Mouse (Mus musculus): ENCODE measurements at regions not wholly inside any gene's neighbourhood (a gene's known extent, or its start where the extent isn't known, plus 50 kb on each side); places are given as distances from the start of the nearest gene placed in this dataset.

DNA sequence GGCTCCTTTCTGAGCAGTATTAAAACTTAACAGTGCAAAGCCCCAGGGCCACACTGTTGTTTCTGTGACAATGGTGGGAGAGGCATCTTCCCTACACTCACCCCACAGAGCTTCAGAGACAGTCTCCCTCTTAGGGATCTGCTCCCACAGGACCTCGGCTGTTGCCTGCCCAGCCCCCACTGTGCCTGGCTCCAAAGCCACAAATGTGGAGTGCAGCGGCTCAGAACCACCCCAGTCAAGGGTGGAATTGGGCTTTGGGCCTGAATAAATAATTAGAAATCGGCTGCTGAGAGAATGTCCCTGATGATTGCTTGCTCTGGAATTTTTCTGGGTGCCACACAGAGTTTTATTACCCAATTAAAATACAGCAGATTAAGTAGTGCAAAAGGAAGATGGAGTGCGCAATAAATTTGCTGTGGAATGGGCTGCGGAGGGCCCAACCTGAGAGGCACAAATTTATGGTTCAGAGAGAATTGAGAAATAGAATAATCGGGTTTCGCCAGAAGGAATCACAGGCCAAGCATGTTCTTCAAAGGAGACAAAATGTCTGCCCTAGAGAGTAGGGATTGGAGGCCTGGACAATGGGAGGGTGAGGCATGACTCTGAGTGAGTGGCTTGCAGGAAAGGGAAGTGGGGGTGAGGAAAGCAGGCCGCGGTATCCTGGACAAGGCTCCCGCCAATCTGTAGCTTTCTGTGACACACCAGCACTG is 56.4 kb downstream of the Cd24a start:
- DNase-seq (ENCODE audit: low spot score in 2 of 2): no peak

DNA sequence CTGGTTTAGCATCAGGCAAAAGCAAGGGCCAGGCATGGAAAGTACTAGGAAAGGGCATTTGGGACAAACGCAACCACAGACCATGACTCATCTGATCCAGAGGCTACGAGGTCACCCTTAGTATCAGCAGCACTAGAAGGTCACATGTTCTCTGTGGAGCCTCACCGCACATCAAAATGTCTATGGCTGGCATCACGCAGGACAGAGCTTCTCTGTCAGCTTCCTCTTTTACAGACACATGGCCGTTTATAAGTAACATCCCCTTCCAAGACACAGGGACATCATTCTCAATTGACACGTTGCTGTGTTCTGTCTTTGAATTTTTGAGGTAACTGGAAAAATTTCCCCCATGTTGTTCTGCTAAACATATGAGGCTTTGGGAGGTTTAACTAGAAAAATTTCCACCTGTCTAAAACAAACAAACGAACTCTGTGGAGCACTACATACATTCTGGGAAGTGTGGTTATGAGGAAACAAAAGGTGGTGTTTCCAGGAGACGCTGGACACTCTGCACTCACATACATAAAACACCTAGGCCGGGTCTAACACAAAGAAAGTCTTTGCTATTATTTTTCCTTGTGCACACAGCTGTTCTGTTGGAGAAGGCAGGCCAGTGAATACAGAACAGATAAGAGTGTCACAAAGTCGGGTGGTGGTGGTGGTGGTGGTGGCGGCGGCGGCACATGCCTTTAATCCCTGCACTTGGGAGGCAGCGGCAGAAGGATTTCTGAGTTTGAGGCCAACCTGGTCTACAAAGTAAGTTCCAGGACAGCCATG is 63.3 kb downstream of the Cd24a start:
- DNase-seq (ENCODE audit: low spot score in 2 of 2): no peak

DNA sequence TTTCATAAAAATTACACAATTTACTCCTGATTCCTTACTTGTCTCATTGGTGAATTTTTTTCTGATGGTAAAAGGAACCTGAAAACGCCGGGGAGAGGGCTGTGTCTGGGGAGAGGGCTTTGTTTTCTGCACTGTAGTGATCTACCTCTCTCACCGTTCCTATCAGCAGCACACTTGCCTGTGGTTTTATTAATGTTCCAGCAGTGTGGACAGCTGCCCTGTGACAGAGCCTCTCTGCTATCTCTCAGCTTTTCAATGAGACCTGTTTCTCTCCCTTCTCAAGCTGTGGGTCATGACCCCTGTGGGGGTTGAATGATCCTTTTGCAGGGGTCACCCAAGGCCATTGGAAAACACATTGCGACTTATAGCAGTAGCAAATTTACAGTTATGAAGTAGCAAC is 68.2 kb downstream of the Cd24a start:
- DNase-seq (ENCODE audit: low spot score in 2 of 2): no peak

DNA sequence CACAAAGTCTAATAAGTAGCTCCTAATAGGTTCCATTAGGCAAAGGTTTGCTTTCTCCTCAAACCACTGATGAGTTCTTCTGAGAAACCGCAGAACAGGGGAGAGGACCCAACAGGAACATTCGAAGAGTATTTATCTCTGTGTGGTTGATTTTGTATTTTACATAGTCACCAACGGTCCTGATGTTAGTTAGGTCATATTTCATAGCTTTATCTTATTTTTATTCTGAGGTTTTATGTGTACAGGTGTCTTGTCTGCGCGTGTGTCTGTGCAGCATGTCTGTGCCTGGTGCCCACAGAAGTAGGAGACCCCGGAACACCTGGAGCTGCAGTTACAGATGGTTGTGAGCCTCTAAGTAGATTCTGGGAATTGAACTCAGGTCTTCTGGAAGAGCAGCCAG is 68.9 kb downstream of the Cd24a start:
- no peak for DNase-seq (ENCODE audit: low spot score in 2 of 2)

DNA sequence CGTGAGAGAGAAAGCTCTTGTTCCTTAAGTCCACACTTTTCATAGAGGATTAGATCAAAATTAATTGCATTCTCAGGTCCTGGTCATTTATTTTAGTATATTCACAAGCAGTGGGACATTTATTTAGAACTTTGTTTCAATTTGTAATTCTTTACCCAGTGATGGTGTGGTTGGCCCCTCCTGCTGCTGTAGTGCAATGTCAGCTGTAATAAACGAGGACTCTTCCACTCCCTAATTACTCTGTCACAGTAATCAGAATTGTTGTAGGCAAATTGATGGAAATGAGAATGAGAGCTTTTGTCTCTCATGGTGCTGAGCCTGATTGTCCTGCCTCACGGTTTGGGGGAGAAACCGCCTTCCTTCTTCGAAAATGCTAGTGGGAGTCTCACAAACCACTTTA is 70.1 kb downstream of the Cd24a start:
- DNase-seq (ENCODE audit: low spot score in 2 of 2): no peak

DNA sequence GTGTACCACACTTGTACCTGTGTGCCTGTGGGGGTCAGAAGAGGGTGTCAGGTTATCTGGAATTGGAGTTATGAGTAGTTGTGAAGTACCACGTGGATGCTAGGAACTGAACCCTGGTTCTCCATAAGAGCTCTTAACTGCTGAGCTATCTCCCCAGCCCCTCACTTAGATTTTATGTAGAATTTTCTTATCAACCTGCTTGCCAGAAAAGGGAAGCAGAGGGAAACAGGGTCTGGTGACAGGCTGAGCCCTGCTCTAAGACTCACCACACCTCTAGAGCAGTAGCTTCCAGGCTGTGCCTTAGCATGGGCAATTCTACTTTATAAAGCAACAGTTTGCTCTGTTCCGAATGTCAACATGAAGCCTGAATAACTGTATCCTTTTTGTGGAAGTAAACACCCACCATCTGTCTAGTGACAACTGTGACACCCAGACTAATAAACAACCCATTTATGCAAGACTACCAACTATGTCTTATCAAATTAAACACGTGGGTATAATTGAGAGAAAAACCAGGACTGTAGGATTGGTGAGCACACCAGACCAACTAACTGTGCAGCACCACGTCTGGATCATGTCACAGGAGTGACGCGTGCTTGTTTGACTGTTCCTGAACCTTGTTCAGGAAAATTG is 70.8 kb downstream of the Cd24a start:
- no peak for DNase-seq (ENCODE audit: low spot score in 2 of 2)

DNA sequence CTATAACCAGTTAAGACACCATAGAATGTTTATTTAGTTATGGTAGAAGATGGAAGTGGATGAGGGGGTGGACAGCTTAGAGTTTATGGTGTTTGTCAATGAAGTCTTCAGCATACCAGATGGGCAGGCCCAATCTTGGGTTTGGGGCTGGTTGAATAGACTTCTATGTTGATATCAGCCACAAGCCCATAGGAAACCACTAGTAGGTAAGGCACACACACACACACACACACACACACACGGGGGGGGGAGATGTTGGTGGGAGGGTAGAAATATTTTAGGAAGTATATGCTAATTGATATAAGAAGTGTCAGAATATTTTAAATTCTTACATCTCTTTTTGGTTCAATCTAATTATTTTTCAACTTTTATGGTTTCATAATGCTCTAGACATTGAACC is 72.4 kb downstream of the Cd24a start:
- no peak for DNase-seq (ENCODE audit: low spot score in 2 of 2)

DNA sequence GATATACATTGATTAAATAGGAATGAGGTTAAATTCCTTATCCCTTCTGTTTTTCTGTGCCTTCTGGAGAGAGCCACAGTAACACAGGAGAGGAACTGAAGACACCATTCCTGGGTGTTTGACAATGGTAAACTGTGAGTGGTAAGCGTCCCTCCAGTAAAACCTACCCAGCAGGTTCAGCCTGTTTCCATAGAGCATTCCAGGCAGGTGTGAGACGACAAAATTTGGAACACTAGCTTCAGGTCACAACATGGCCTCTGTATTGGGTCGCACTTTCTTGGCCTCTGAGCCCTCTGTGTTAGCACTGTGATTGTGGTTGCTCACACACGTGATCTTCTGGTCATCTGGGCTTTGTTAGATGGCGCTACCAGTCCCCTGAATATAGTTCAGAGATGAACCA is 73.4 kb downstream of the Cd24a start:
- no peak for DNase-seq (ENCODE audit: low spot score in 2 of 2)

DNA sequence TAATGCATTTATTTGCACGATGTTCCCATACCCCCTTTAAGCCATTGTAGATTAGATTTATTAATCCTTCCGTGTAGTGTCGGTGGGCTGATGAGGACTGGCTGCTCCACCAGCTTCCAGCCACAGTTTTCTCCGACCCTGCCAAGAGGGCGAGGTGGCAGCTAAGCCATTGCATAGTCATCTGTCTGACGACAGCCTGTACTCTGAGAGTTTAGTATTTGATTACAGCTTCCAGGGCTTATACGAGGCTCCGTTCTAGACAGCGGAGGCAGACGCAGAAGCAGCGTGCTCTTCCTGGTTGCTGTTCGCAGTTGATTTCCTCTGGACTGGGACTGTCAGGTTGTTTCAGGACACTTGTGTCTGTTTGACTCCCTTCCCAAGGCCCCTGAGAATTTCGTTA is 73.8 kb downstream of the Cd24a start:
- no peak for DNase-seq (ENCODE audit: low spot score in 2 of 2)

DNA sequence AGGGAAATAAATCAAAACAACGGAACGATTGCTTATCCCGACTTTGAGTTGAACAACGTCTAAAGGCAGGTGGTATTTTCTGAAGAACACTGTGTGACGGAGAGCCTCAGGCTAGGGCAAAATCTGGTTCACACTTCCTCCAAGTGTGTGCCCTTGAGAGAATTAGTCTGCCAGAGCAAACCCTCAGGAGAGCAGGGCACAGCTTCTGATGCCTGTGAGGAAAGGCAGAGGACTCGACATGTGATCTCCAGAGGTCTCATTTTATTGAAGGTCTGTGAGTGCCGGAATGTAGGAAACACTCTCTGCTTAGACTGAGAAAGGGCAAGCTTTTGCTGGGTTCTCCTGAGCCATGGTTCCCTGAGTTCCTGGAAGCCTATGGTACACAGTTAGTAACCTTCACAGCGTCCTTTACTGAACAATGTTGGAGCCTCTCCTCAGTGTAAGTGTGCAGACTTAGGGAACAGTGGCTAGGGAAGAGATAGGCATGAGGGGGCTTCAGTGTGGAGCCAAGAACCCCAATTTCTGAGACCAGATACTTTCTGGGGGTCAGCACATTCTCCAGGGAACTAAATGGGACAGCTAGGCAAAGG is 77.1 kb downstream of the Cd24a start:
- DNase-seq (ENCODE audit: low spot score in 2 of 2): no peak

DNA sequence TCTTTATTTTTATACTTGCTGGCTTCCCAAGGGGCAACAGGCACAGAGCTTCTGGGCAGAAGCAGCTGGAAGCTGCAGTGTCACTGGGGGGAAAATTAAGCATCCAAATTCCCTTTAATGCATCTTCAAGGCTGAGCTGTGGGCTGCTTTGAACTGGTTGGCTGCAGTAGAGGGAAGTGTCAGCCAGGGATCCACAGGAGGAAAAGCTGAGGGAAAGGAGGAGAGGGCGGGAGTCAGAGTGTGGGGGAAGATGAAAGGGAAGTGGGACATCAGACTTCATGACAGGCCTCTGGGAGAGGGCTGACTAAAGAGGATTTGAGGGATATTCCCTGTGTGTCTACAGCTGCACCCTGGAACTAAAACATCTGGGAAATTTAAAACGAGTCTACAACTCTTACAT is 77.6 kb downstream of the Cd24a start:
- DNase-seq (ENCODE audit: low spot score in 2 of 2): no peak

DNA sequence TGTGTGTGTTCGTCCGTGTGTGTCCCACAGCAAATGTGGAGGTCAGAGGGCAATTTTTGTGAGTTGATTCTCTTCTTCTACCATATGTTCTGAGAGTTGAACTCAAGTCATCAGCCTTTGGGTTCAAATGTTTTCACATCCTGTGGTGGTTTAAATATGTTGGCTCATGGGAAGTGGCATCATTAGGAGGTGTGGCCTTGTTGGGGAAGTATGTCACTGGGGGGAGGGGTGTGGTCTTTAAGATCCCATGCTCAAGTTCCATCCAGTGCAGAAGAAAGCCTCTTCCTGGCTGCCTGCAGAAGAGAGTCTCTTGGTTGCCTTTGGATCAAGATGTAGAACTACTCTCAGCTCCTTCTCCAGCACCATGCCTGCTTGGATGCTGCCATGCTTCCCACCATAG is 78.1 kb downstream of the Cd24a start:
- DNase-seq (ENCODE audit: low spot score in 2 of 2): no peak

DNA sequence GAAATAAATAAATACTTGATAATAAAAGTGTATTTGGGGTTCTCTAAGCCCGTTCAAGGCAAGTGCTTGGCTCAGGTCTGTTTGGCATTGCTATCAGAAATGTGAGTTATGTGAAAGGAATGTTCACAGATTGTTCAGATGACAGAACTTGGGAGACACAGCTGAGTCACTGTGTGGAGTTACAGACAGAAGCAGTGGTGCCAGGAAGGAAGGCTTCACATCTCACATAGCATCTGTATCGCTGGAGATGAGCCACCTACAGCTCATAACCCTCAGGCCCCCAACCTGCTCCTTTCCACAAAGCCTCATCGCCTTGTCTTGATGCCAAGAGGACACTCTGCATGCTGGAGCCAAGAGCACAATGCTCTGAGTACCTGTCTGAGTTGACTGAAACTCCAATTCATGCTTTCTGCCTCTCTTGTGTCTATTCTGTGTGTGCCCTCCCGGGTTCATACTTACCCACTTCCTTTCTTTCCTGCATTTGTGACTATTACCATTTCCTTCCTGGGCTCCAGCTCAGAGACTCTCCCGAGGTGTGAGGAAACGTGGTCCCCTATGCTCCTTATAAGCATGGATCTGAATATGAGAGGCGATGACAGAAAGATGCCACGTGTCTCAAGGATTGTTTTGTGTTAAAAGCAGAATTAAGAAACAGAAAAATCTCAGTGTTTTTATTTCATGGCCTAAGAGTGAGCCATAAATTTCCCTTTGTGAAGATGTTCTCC is 79.6 kb downstream of the Cd24a start:
- no peak for DNase-seq (ENCODE audit: low spot score in 2 of 2)

DNA sequence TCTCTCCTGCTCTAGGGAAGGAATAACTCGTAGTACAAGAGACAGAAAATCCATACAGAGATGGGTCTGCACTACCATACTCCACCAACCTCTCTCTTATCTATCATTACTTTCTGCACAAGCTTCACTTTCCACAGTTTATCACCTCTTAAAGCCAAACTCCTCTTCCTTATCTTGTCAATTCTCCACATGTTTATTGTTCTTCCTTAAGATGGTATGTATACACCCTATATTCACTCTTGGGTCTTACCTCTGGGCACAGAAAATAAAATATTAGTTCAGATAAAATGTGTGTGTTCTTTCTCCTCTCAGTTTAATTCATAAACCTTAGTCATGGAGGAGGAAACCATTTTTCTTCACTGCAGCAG is 80.1 kb downstream of the Cd24a start:
- DNase-seq (ENCODE audit: low spot score in 2 of 2): no peak

DNA sequence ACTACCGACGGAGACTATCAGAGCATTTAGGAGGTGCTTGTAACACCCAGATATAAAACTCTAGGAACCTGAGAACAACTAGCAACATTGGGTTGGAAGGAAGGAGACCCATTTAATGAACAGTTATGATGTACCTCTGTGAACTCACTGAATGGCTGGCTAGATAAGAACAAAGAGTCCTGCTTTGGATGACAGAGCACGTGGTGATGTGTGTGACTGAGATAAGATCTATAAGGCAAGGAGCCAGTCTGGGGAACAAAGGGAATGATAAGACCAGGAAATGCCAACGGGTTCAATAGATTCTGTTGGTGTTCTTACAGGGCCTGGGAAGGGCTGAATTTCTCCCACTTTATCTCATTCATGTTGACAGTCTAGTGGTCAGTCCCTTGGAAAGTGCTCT is 86.8 kb downstream of the Cd24a start:
- DNase-seq (ENCODE audit: low spot score in 2 of 2): no peak

DNA sequence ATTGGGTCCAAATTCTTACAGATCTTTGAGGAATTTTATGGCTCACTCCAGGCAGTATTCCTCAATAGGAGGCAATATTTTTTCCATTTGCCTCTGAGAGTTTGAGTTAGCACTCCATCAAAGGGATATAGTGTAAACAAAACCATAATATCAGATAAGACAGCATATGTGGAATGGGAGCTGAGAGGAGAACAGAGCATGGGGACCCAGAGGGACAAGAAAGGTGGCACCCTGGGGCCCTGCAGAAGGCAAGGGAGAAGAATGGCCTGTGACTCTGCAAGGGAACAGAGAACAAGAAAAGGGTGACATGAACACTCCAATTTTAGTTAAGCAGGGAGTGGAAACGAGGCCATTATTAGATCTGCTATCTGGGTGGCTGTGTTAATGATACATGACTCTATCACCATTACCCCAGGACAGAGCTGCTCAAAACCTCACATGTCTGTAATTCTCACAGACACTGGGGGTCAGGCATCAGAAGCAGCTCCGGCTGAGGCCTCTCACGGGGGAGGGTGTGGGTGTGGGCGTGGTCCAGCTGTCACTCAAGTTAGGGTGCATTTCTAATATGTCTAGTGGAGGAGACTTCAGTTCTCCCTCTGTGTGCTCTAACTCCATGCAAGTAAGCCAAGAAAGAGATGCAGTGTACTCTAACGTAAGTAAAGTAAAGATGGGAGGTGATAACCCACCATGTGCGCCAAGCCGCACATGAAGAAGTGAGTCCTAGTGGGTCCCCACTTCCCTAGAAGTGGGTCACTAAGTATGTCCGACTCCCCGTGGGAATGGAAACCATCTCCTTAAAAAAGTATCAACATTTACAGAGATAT is 88.4 kb downstream of the Cd24a start:
- no peak for DNase-seq (ENCODE audit: low spot score in 2 of 2)

DNA sequence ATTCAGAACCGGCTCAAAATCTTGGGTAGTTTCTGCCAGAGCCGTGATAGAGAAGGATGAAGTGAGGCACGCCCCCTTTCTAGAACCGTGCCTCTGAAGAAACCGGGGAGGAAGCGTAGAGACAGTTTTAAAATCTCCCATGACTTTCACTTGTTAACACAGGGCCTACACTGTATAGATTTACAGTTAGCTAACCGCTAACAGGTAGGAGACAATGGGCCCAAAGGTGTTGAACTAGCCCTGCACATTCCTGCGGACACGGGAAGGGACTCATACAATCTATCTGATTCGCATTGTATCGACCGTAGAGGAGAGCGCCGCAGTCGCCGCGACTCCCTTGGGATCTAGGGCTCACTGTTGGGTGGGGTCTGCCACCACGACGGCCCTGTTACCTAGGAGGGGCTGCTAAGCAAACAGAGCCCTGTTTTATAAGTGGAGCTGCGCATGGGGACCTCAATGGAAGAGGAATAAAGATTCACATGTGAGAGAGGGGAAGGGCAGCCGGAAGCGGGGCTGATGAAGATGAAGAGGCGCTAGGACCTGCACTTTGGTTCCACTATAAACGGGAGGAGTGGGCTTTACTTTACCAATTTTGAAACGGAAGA is 89.1 kb downstream of the Cd24a start:
- no peak for DNase-seq (ENCODE audit: low spot score in 2 of 2)

DNA sequence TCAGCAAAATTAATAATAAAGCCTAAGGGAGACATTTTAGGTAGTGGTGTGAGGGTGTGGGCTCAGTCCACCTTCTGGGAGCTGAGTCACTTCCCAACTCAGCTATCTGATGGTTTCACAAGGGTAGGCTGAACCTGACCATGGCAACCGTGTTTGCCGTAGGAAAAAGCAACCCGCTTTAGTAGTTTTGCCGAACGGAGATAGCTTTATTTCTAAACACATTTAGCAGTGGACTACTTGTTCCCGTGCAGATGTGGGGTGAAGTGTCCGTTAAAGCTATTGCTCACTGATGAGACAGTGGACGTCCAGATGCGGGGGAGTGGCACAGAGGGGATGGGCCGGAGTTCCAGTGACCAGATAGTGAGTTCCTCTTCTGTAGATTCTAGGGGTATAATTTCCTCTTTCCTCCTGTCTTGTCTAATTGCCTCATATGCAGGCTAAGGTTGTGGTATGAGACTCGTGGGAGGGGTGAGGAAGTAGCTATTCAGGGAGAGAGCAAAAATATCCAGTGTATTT is 89.7 kb downstream of the Cd24a start:
- no peak for DNase-seq (ENCODE audit: low spot score in 2 of 2)

DNA sequence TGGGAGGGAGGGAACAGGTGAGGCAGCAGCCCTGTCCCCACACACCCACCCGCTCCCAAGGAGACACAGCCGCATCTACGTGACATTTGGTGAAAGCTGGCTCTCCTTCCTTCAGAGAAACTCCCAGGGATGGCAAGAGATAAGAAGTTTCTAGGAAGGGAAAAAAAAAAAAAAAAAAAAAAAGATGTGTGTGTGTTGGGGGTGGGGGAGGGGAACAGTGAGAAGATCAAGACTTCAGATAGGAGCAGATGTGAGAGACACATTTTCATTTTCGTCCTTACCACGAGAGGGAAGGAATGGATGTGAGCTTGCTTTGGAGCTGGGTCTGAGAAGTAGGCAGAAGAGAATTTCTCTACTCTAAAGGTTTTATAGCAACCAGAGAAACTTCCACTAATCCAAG is 91.4 kb downstream of the Cd24a start:
- DNase-seq (ENCODE audit: low spot score in 2 of 2): no peak

DNA sequence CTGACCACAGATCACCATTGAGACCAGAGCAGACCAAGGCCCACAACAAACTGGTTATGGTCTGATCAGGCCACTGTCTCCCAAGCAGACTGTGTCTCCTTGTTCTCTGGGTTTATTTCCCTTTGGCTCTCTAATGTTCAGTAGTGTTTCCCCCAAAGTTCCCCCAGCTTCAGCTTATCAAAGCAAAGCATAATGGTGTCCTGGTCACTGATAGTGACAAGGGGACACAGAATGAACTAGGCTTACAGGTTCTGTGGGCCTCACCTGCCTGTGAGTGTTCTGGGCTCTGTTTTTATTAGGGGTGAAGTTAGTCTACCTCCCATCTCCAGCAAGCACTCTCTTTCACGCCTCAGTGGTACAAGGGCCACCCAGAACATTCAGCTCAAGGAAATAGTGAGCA is 92.7 kb downstream of the Cd24a start:
- no peak for DNase-seq (ENCODE audit: low spot score in 2 of 2)
